Mouse (Mus musculus) liver, postnatal 0 days (tissue): Measurements from ENCODE around the gene Mtrex. TPM values are rescaled to one million over a fixed set of nuclear protein-coding genes. Genes with fewer than 3 reads are reported as not detected.

Source experiments
- ATAC-seq: fragments of 200-750 bp; cut with Nextera tagmentation; 2 replicates; pipeline ENCODE4 v1.8.0; 2017; ENCODE audit warnings: mild to moderate bottlenecking, moderate library complexity
- DNase-seq: peaks from one replicate; pipeline ENCODE4 v3.0.0-alpha.2; 2016
- H3K27ac ChIP-seq: fragments of 300-500 bp; sonication (generic); 2 replicates; pipeline ENCODE4 v1.5.1; 2014; ENCODE audit warnings: antibody characterized with exemption, moderate library complexity, mild to moderate bottlenecking, low read depth
- H3K27me3 ChIP-seq: fragments of 300-500 bp; sonication (generic); 2 replicates; pipeline ENCODE4 v1.6.1; 2014; ENCODE audit warnings: low read length, control low read depth, mixed read lengths; ENCODE audit not compliant: insufficient read depth
- H3K36me3 ChIP-seq: fragments of 300-500 bp; sonication (generic); replicated peaks from 2 replicates; pipeline ENCODE4 v1.6.1; 2014; ENCODE audit warnings: mild to moderate bottlenecking, control low read depth, low read length, moderate library complexity, mixed read lengths; ENCODE audit not compliant: insufficient read depth
- H3K4me1 ChIP-seq: fragments of 300-500 bp; sonication (generic); 2 replicates; pipeline ENCODE4 v1.6.1; 2014; ENCODE audit warnings: antibody characterized with exemption, mild to moderate bottlenecking, control low read depth; ENCODE audit not compliant: insufficient read depth
- H3K4me2 ChIP-seq: fragments of 300-500 bp; sonication (generic); 2 replicates; pipeline ENCODE4 v1.6.1; 2014; ENCODE audit warnings: low read depth, mild to moderate bottlenecking, low read length, moderate library complexity, mixed read lengths
- H3K4me3 ChIP-seq: fragments of 300-500 bp; sonication (generic); 2 replicates; pipeline ENCODE4 v1.5.1; 2014; ENCODE audit warnings: low read depth, low read length
- H3K9ac ChIP-seq: fragments of 300-500 bp; sonication (generic); replicated peaks from 2 replicates; pipeline ENCODE4 v1.6.1; 2014; ENCODE audit warnings: mild to moderate bottlenecking, moderate library complexity
- H3K9me3 ChIP-seq: fragments of 300-500 bp; sonication (generic); 2 replicates; pipeline ENCODE4 v1.6.1; 2016; ENCODE audit warnings: mild to moderate bottlenecking, control low read depth, low read length, mixed read lengths
- CTCF ChIP-seq: sonication (generic); IDR thresholded peaks from 2 replicates; pipeline ENCODE4 v1.5.1; 2016; ENCODE audit warnings: antibody characterized with exemption, low read depth
- EP300 ChIP-seq: IDR thresholded peaks from 2 replicates; pipeline ENCODE4 v1.6.1; 2016; ENCODE audit warnings: antibody characterized with exemption, low read depth, mild to moderate bottlenecking
- WGBS: fragments of 180-500 bp; shearing (Covaris S2); extraction: QIAGEN DNeasy Blood & Tissue Kit; methylation state at CpG from one replicate; pipeline ENCODE4 v1.1.7; 2014; ENCODE audit not compliant: insufficient replicate concordance; 5-methylcytosine and 5-hydroxymethylcytosine counted together
- polyA plus RNA-seq: library from polyadenylated mRNA; unstranded; fragments of >200 nt; fragmentation: Nextera tagmentation; extraction: Ambion mirVana; gene quantifications from 2 replicates; pipeline ENCODE4 v1.2.1, GENCODE M21; 2015

Gene Mtrex
- polyA plus RNA-seq, 1 experiment from 2014 or later: 13.8 TPM

GRCm38 (mm10) chr13:112829619-112830018 lies 97.6 kb downstream of the Mtrex start:
- peaks cover 9% of the 10 kb centered on the region for H3K4me1 ChIP-seq
- H3K9ac ChIP-seq: no peak overlapping the region
- no peak overlapping the region for H3K4me3 ChIP-seq
- DNase-seq (no peak), ATAC-seq (no peak)
- H3K36me3 ChIP-seq: peaks cover 9% of the 10 kb centered on the region
- no peaks in the 10 kb centered on the region for H3K27me3 ChIP-seq
- WGBS: 82% methylated on average over 2 of the region's 2 CpGs
- no peaks in the 10 kb centered on the region for H3K9me3 ChIP-seq
- TF ChIP-seq EP300 (no peak), CTCF (no peak)
- no peak overlapping the region for H3K4me2 ChIP-seq
- H3K27ac ChIP-seq: 0 out of 2 replicates have a peak overlapping the region, but pooled peaks have one; percentile 3

- TF ChIP-seq EP300 (no peak), CTCF (no peak)
- ATAC-seq (no peak), DNase-seq (no peak)
- Histone ChIP-seq H3K4me1 (peaks cover 3% of the 10 kb centered on the region; the same call in 1 of the 2 replicates), H3K27ac (no peak overlapping the region), H3K36me3 (peaks cover 9% of the 10 kb centered on the region), H3K4me2 (no peak overlapping the region), H3K27me3 (no peaks in the 10 kb centered on the region), H3K9me3 (no peaks in the 10 kb centered on the region), H3K9ac (no peak overlapping the region), H3K4me3 (no peak overlapping the region)
- WGBS: 69% methylated on average over 6 of the region's 6 CpGs
These were observed 101.7 kb downstream of the Mtrex start for GRCm38 (mm10) chr13:112825479-112825878.

- H3K9ac ChIP-seq: no peak overlapping the region
- no peak overlapping the region for H3K4me2 ChIP-seq
- ATAC-seq: no peak
- 64% methylated on average over 8 of the region's 8 CpGs for WGBS
- TF ChIP-seq CTCF (no peak), EP300 (no peak)
- H3K27me3 ChIP-seq: no peaks in the 10 kb centered on the region
- H3K4me1 ChIP-seq: 0 out of 2 replicates have a peak, but pooled peaks cover 3% of the 10 kb centered on the region
- no peak overlapping the region for H3K4me3 ChIP-seq
- DNase-seq: no peak
- H3K27ac ChIP-seq: no peak overlapping the region
- H3K9me3 ChIP-seq: no peaks in the 10 kb centered on the region
- peaks cover 8% of the 10 kb centered on the region for H3K36me3 ChIP-seq
These were observed 103.1 kb downstream of the Mtrex start for GRCm38 (mm10) chr13:112823911-112824648.

- H3K27me3 ChIP-seq: no peaks in the 10 kb centered on the region
- no peaks in the 10 kb centered on the region for H3K9me3 ChIP-seq
These were observed 103.8 kb downstream of the Mtrex start for GRCm38 (mm10) chr13:112823236-112823910.

GRCm38 (mm10) chr13:112822413-112822812 lies 104.8 kb downstream of the Mtrex start:
- ATAC-seq (no peak), DNase-seq (no peak)
- WGBS: 87% methylated on average over 3 of the region's 3 CpGs

More at GRCm38 (mm10) chr13:112823236-112823910, 103.8 kb downstream of the Mtrex start:
- H3K9ac ChIP-seq: no peak overlapping the region
- 0 out of 2 replicates have a peak, but pooled peaks cover 3% of the 10 kb centered on the region for H3K4me1 ChIP-seq
- H3K4me3 ChIP-seq: no peak overlapping the region
- TF ChIP-seq CTCF (no peak), EP300 (no peak)
- no peak overlapping the region for H3K27ac ChIP-seq
- 88% methylated on average over 6 of the region's 6 CpGs for WGBS
- ATAC-seq (no peak), DNase-seq (no peak)
- no peak overlapping the region for H3K4me2 ChIP-seq
- peaks cover 8% of the 10 kb centered on the region for H3K36me3 ChIP-seq

GRCm38 (mm10) chr13:112818125-112818524 lies 109.1 kb downstream of the Mtrex start:
- Histone ChIP-seq H3K27ac (no peak overlapping the region), H3K4me3 (no peak overlapping the region), H3K9ac (no peak overlapping the region), H3K9me3 (no peaks in the 10 kb centered on the region), H3K36me3 (no peaks in the 10 kb centered on the region), H3K4me2 (no peak overlapping the region), H3K4me1 (peaks cover 3% of the 10 kb centered on the region; the same call in 1 of the 2 replicates), H3K27me3 (no peaks in the 10 kb centered on the region)
- no peak for TF ChIP-seq CTCF
- DNase-seq: no peak
- 83% methylated on average over 3 of the region's 3 CpGs for WGBS
- ATAC-seq: no peak

More at GRCm38 (mm10) chr13:112822413-112822812, 104.8 kb downstream of the Mtrex start:
- Histone ChIP-seq H3K36me3 (peaks cover 8% of the 10 kb centered on the region), H3K4me2 (no peak overlapping the region), H3K27me3 (no peaks in the 10 kb centered on the region), H3K27ac (no peak overlapping the region), H3K4me3 (no peak overlapping the region), H3K4me1 (0 out of 2 replicates have a peak, but pooled peaks cover 3% of the 10 kb centered on the region), H3K9ac (no peak overlapping the region), H3K9me3 (no peaks in the 10 kb centered on the region)
- TF ChIP-seq EP300 (no peak), CTCF (no peak)

Other genes with a start within 250 kb of the Mtrex start
- gene Plpp1, start 126.6 kb downstream of the Mtrex start, polyA plus RNA-seq: 44.6 and 55.4 TPM in 2 replicates
- gene Dhx29, start 56 bp upstream of the Mtrex start, polyA plus RNA-seq: 5.0 and 5.3 TPM in 2 replicates
- 0.58 TPM in 2 replicates for gene Ccno, start 60.4 kb upstream of the Mtrex start, polyA plus RNA-seq
- not detected in 2 replicates for gene Mcidas, start 66.4 kb upstream of the Mtrex start, polyA plus RNA-seq
- not detected in 2 replicates for gene Cdc20b, start 107.7 kb upstream of the Mtrex start, polyA plus RNA-seq
- gene Gpx8, start 119.0 kb upstream of the Mtrex start, polyA plus RNA-seq: 5.5 and 5.8 TPM in 2 replicates
- 37.3 and 37.9 TPM in 2 replicates for gene Gzma, start 173.6 kb upstream of the Mtrex start, polyA plus RNA-seq